Mouse (Mus musculus) right cerebral cortex, adult 18-20 months (tissue): Measurements from ENCODE around the gene Elavl2.

Experiments
- DNase-seq: peaks from one replicate; pipeline ENCODE4 v3.0.0; 2022; ENCODE audit warnings: mixed read lengths

Elavl2 gene

GRCm38 (mm10) chr4:91400423-91400822, at the start of gene Elavl2:
Gene Elavl2, minus strand, starts transcription at chr4:91400785.
- no peak for DNase-seq

DNA sequence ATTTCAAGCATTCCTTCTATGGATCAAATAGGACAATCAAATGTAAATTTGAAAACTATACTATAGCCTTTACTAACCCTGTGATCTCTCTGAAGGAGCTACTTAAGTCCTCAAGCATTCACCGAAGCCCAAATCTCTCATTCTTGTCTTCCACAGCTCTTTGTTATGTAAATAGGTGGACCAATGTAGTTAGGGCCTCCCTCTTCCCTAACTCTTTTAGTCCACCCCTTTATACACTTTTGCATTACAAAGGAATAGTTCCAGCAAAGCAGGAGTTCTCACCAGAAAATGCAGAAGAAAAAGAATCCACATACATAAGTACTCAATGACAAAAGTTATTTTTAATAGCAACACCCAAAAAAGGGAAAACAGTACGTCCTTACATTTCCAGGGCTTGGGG, 47.3 kb upstream of the Elavl2 start:
- no peak for DNase-seq

DNA sequence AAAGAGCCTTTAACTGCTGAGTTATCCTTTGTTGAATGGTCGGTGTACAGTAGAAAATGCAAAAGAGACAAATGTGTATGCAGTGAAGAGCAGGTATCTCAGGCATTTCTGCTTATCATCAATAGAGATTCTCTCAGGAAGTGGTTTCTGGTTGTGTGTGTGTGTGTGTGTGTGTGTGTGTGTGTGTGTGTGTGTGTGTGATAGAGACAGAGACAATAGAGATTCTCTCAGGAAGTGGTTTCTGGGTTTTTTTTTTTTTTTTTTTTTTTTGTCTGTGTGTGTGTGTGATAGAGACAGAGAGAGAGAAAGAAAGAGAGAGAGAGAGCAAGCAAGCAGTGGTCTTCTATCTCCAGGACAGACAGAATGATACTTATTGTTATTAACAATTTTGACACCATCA, 15.0 kb upstream of the Elavl2 start:
- no peak for DNase-seq

DNA sequence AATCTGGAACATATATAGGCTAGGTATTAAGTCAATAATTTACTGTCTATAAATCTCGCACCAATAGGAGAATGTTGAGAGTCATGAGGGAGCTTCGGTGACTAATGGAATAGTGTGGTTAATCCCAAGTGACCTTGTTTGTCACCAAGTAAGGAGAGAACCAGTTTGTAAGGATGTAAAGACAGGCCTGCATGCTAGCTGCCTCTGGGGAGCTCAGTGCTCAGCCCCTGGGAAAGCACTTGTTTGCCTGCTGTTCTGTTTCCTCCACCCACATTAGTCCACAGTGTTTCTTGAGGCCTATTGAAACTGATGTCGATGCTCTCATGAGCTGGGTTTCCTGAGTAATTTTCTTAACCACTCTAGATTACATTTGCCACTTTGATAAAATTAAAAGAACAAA, 4.5 kb upstream of the Elavl2 start:
- no peak for DNase-seq

DNA sequence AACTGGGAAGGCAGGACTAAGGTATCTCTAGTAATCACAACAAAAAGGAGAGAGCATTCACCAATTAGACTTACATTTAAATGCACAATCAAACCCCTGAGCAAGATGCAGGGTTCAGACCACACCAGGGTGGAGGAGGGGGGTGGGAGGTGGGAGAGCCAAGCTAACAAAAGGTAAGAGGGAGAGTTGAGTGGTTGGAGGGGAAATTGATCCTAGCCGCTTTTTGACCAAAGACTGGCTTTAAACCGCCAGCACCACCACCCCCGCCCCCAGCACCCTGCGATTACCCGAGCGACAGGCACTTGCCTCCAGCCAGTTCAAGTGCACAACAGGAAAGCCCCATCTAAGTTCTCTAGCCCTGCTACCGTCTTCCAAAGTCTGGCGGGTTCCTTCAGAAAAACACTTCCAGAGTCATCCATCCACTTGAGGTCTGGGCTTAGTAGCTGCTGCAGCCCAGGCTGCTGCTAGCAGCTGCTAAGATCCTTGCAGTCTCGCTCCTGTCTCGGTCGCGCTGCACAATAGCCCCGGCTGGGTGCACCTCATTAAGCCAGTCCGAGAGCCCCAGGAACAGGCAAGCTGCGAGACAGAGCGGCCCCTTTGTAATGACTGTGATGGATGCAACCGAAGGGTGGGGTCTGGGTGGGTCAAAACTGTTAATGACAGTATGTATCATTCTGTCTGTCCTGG, 932 bp downstream of the Elavl2 start:
- peak; percentile 8 for DNase-seq

DNA sequence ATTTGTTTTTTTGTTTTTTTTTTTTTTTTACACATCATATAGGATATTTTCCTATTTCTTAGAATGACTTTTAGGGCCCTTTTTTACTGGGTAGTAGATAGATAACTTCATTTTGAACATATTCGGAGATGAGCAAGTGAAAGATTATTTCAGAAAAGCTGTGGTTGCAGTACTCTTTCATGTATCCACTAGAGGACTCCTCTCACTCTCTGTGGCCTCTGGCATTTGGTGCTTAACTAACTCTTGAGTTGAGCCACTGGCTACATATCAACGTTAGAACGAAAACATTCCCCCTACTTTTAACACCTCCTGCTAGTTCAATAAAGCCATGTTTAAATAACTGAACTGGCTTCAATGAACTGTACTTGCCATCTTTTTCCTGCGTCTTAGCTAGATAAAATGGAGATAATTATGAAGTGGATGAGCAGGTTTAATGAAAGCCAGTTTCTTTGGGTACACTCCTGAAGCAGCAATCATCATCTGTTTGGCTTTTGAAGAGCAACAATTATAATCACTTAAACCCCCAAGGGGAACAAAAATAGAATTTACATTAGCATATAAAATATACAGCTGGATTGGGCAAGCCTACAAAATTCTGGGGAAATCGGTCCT, 8.5 kb downstream of the Elavl2 start:
- DNase-seq, result no peak

GRCm38 (mm10) chr4:91387701-91388100, 12.9 kb downstream of the Elavl2 start:
- DNase-seq, result no peak

- no peak for DNase-seq
Observed at GRCm38 (mm10) chr4:91381201-91381627, 19.4 kb downstream of the Elavl2 start.

DNA sequence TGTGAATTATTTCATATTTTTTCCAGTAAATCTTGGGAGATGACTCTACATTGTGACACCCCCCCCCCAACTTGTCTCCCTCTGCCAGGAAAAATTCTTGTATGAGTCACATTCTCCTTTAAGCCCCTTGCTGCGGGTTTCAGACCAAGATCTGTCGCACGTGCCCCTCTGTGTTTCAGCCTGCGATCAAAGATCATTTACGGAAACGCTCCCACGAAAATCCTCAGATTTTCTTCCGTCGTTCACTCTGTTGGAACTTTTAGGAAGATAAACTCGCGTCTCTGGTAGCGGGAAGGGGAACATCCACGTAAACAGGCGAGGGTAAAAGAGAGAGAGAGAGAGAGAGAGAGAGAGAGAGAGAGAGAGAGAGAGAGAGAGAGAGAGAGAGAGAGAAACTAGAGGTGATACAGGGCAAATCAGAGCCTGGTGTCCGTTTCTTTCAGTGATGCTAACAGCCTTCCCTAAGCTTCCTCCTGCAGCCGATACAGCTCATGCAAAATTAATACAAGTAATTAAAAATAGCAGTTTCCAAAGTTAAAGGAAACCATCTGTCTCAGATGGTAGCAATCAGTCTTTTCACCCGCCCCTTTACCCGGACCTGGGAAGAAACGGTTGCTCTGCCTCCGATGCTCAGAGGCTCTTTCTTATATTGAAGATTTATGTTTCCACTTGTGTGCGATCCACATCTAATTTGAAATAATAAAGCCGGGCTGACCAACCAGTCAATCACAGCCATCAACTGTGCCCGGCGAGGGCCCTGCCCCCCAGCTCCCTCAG, 20.1 kb downstream of the Elavl2 start:
- DNase-seq, result no peak

- no peak for DNase-seq
Observed at GRCm38 (mm10) chr4:91379559-91379958, 21.0 kb downstream of the Elavl2 start.

DNA sequence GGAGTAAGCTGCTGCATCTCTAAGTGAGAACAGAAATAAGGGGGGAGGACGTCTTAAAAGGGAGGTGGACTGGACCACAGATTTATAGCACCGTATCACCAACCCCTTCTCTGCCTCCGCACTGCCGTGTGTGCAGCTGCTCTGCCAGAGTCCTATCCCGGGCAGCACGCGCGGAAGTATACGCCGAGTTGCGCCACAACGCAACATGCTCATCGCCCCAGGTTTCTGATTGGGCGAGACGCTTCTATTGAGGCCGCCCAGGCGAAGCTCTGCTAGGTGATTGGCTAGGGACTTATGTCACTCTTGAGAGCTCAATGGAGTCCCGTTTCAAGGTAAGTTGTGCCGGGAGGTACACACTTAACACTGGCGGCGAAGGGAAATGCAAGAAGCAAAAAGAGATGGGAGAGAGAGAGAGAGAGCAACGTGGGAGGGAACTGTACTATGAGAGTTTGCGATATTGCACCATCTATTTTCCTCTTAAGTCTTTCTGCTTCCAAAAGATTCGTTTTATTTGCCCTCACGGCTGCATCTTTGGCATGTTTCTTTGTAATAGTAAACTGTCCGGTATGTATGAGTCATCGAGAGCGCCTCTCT, 24.2 kb downstream of the Elavl2 start:
- DNase-seq, result peak; percentile 98

- no peak for DNase-seq
Observed at GRCm38 (mm10) chr4:91375372-91375687, 25.3 kb downstream of the Elavl2 start.

DNA sequence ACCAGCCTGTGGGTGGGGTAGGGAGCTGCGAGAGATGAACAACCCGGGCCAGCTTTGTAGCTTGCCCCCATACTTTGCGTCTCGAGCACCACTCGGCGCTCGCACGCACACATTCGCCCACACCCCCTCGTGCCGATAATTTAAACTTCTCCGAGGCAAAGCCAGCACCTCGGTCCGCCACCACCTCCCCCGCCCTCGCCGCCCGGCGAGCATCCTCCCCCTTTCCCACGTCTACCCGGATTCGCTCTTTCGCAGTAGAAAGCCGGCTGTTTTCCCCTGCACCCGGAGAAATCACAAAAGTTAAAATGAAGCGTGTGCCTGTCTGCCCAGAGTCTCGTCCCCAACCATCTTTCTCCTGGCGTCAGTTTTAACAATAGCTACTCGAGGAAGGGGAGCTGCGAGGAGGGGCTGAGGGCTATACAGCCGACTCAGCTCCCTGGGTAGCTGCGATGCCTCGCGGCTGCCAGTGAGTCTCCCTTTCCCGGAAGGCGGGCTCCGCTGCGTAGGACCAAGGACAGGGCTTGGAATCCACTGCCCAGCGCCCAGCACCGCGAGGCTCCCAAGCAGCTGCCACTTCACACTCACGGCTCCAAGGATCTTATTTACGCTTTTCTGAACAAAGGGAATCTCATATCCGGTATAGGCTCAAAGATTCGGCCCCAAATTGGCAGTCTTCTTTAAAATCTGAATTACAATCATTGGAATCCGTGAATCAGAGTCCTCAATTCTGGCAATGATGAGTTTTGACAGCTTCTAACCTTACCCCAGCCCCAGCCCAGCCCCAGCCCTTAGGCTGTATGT, 25.8 kb downstream of the Elavl2 start:
- no peak for DNase-seq

GRCm38 (mm10) chr4:91372844-91373243, 27.7 kb downstream of the Elavl2 start:
- DNase-seq, result no peak

DNA sequence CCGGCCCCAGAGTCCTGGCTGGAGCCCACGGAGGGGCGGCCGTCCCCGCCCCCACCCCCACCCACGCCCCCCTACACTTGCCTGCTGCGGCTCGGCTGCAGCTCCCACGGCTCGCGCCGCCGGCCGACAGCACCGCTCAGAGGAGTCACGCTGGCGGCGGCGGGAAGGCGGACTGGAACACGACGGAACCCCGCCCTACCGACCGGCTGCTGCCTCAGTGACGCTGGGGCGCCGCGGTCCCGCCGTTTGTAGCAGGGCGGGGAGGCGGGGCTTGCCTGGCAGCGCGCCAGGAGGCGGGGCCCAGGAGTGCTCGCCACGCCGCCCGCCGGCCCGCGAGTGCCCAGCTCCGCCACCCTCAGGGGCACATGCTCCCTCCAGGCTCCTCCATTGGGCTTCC, 28.8 kb downstream of the Elavl2 start:
- peak; percentile 86 for DNase-seq

DNA sequence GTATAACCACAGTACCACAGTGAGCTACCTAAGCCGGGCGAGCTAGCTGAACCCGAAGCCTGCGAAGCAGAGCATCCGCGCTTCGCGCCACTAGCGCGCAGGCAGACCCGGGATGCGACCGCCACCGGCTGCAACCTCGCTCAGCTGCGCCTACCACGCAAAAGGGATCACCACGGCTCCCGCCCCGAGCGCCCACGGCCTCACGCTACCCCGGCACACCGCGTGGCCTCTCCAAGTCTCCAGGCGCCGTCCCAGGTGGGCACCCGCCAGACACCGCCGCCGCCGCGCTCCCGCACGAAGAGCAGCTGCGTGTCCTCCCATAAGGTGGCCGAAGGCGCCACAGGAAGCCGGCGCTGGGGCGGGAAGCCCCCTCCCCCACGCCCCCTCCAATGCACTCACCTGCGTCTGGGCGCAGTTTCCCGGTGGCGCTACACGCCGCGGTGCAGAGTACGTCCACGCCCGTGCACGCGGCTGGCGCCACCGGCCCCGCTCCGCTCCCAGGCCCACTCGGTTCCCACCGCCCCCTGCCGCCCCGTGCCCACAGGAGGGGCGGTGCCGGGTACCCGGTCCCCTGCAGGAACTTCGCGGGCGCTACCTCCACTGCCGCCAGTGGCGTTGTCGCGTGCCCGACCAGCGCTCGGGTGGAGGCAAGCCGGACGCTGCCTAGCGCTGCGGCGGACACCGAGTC, 29.3 kb downstream of the Elavl2 start:
- DNase-seq, result peak; percentile 70

DNA sequence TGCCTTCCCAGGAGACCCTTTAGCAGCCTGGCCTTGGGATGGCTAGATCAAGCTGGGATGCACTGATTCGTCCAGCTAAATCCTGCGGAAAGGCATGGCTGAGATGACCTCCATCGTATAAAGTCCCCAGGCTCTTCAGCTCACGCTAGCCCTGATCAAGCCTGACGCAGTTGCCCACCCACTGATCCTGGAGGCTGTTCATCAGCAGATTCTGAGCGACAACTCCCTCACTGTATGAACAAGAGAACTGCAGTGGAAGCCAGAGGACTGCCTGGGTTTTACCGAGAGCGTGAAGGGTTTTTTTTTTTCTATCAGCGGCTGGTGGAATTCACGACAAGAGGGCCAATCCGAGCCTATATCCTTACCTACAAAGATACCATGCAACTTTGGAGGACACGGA, 35.3 kb downstream of the Elavl2 start:
- DNase-seq, result no peak

DNA sequence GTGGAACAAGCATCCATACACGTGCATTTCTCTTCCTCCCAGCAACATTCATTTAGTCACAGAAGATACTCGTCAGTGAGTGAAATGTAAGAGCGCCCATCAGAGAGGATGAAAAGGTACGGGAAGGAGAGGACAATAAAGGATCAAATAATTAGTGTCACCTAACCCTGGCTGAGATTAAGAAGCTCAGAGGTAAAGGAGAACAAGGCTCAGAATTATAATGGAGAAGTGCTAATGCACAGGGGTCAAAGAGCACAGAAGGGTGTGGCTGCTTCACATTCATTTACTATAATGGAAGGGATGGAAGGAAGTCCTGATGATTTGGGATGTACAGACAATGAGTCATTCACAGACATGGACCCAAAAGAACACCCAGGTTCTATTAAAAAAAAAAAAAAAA, 36.6 kb downstream of the Elavl2 start:
- DNase-seq, result no peak

DNA sequence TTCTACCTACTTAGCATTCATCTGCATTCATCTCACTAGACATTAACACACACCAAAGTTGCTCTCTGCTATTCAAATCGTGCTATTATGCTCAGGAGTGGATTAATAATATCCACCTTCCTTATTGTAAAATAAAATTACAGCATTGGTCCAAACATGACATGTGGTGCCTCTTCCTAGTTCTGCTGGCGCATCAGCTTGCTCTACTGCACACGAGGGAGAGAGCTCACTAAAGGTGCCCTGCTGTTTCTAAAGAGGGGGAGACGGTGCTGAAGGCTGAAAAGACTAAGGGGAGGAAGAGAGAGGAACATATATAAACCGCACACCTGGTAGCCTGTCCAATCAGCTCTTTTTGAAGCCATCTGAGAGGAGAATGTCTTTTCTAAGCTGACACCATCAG, 38.1 kb downstream of the Elavl2 start:
- DNase-seq, result no peak

DNA sequence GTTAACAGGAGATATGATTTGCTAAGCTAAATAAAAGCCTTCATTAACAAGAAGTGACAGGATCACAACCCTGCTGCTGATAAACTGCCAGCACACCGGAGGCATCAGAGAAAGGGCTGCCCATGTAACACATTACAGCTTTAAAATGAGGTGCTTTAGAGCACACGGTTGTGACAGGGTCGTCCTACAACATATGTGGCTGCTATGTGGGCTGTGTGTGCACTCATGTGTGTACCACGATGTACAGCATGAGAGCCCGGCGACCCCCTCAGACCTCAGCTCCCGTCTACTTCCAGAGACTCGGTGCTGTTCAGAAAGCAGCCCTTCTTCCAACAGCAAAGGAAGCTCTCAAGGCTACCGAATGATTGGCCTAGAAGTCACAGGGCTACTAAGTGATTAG, 47.4 kb downstream of the Elavl2 start:
- DNase-seq, result no peak

DNA sequence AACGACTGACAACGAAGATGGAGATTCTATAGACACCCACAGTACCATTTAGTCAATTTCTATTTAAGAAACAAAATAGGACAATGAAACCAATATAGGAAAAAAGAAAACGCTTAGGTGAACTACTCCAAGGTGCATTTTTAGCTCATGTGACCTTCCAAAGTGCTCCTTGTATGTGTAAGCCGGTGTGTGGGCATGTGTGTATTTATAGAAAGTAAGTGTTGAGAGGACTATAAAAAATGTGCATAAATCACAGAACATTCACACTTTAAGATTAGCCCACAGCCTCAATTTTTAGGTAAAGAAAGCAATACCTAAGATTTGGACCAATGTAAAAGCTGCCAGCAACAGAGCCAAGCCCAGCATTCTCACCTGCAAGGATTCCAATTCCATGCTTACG, 51.0 kb downstream of the Elavl2 start:
- no peak for DNase-seq

DNA sequence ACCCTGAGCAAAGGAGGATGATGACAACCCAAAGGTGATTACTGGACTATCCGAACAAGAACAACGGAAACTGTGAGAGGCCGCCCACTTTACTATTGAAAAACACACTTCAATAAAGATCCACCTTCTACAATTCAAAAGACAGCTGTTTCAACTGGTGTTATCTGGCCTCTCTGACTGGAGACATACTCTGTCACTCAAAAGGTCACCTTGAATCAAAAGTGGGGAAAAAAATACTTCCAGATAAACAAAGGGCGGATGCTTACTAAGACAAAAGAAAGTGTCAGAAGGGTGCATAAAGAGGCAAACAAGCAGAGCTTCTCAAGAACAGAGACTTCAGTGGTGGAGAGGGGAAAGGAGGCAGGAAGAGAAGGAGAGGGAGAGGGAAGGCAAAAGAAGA, 66.4 kb downstream of the Elavl2 start:
- no peak for DNase-seq
